Mouse (Mus musculus): ENCODE measurements around the gene Brd4. TPM values are rescaled to one million over a fixed set of nuclear protein-coding genes. Genes with fewer than 3 reads are reported as not detected.

Gene Brd4
- total and polyA plus RNA-seq, 3 experiments = 12.3 to 91.4 TPM; not detected in 1

- Histone ChIP-seq H3K4me3 (ENCODE audit: control insufficient read depth in 1 of 2, insufficient read depth in 1 of 2, low read depth in 2 of 2, low read length in 2 of 2) (no peak overlapping the region), H3K9me3 (replicated peaks; ENCODE audit: insufficient read depth, low read length) (no peaks in the 10 kb centered on the region), H3K79me2 (ENCODE audit: control insufficient read depth, insufficient read depth, low read length, poor library complexity) (peaks cover 30% of the 10 kb centered on the region), H3K4me1 (ENCODE audit: control insufficient read depth in 1 of 2, insufficient read depth in 2 of 2, low read length in 2 of 2) (peaks cover 0 to 8% of the 10 kb centered on the region in 2 experiments; a peak in 3 of 4 replicates), H3K36me3 (ENCODE audit: control insufficient read depth in 1 of 2, insufficient read depth in 2 of 2, low read length in 2 of 2) (peaks cover 17 to 33% of the 10 kb centered on the region in 2 experiments), H3K9ac (ENCODE audit: control insufficient read depth, low read depth, low read length, poor library complexity, severe bottlenecking) (no peak overlapping the region), H3K27me3 (ENCODE audit: control insufficient read depth in 1 of 2, insufficient read depth in 2 of 2, low read length in 2 of 2) (no peaks in the 10 kb centered on the region), H3K27ac (ENCODE audit: control insufficient read depth, low read depth, low read length) (no peak overlapping the region)
- TF ChIP-seq RAD21 (IDR thresholded peaks at IDR 0.05; ENCODE audit: low read depth, low read length) (no peak), MYB (IDR thresholded peaks at IDR 0.05; ENCODE audit: low read depth, low read length) (no peak), ZNF384 (IDR thresholded peaks at IDR 0.05; ENCODE audit: low read depth, low read length) (no peak), SMC3 (IDR thresholded peaks at IDR 0.05; ENCODE audit: low read depth, low read length) (no peak), ELF1 (IDR thresholded peaks at IDR 0.05; ENCODE audit: low read depth, low read length) (no peak), ETS1 (IDR thresholded peaks at IDR 0.05; ENCODE audit: low read depth, low read length) (no peak), EP300 (IDR thresholded peaks at IDR 0.05; ENCODE audit: low read depth in 1 of 2, low read length in 2 of 2) (no peak), JUND (IDR thresholded peaks at IDR 0.05; ENCODE audit: low read depth, low read length) (no peak), KAT2A (conservative IDR thresholded peaks at IDR 0.05; ENCODE audit: low read depth, low read length) (no peak)
- no peak for DNase-seq (ENCODE audit: low read depth, low spot score)
Observed at GRCm38 (mm10) chr17:32313892-32314291, 29.4 kb upstream of the Brd4 start.

- H3K27ac ChIP-seq (ENCODE audit: control insufficient read depth, low read depth, low read length) = no peak overlapping the region
- peaks cover 19% of the 10 kb centered on the region for H3K79me2 ChIP-seq (ENCODE audit: control insufficient read depth, insufficient read depth, low read length, poor library complexity)
- H3K9me3 ChIP-seq (replicated peaks; ENCODE audit: insufficient read depth, low read length) = no peaks in the 10 kb centered on the region
- H3K4me1 ChIP-seq (ENCODE audit: control insufficient read depth in 1 of 2, insufficient read depth in 2 of 2, low read length in 2 of 2) = peaks cover 0 to 6% of the 10 kb centered on the region in 2 experiments; a peak in 2 of 4 replicates
- H3K4me3 ChIP-seq (ENCODE audit: control insufficient read depth in 1 of 2, insufficient read depth in 1 of 2, low read depth in 2 of 2, low read length in 2 of 2) = no peak overlapping the region
- H3K36me3 ChIP-seq (ENCODE audit: control insufficient read depth in 1 of 2, insufficient read depth in 2 of 2, low read length in 2 of 2) = peaks cover 20 to 37% of the 10 kb centered on the region in 2 experiments
- TF ChIP-seq POLR2AphosphoS5 (IDR thresholded peaks at IDR 0.05; ENCODE audit: borderline replicate concordance, low read depth, low read length) (no peak), HCFC1 (IDR thresholded peaks at IDR 0.05; ENCODE audit: low read depth, low read length) (no peak), GATA1 (IDR thresholded peaks at IDR 0.05; ENCODE audit: low read depth, low read length) (no peak), MYC (IDR thresholded peaks at IDR 0.05; ENCODE audit: low read depth, low read length) (no peak), RAD21 (IDR thresholded peaks at IDR 0.05; ENCODE audit: low read depth, low read length) (no peak), POLR2A (IDR thresholded peaks at IDR 0.05; ENCODE audit: control insufficient read depth in 1 of 2, insufficient read depth in 1 of 2, low read depth in 1 of 2, low read length in 2 of 2, poor library complexity in 1 of 2) (no peak), NELFE (IDR thresholded peaks at IDR 0.05; ENCODE audit: low read depth, low read length) (no peak), TBP (IDR thresholded peaks at IDR 0.05; ENCODE audit: low read depth, low read length) (no peak), BHLHE40 (IDR thresholded peaks at IDR 0.05; ENCODE audit: borderline replicate concordance, low read depth, low read length) (no peak), USF2 (IDR thresholded peaks at IDR 0.05; ENCODE audit: borderline replicate concordance in 1 of 2, insufficient read depth in 1 of 2, low read depth in 1 of 2, low read length in 2 of 2) (no peak), CHD1 (IDR thresholded peaks at IDR 0.05; ENCODE audit: low read depth, low read length) (no peak), SMC3 (IDR thresholded peaks at IDR 0.05; ENCODE audit: low read depth, low read length) (no peak), ZMIZ1 (IDR thresholded peaks at IDR 0.05; ENCODE audit: low read depth, low read length) (no peak)
- H3K27me3 ChIP-seq (ENCODE audit: control insufficient read depth in 1 of 2, insufficient read depth in 2 of 2, low read length in 2 of 2) = no peaks in the 10 kb centered on the region
- no peak for DNase-seq (ENCODE audit: low read depth, low spot score)
- H3K9ac ChIP-seq (ENCODE audit: control insufficient read depth, low read depth, low read length, poor library complexity, severe bottlenecking) = no peak overlapping the region
Observed at GRCm38 (mm10) chr17:32312801-32313200, 28.3 kb upstream of the Brd4 start.

Measured in MEL (cell line).